Mouse (Mus musculus): ENCODE measurements around the gene Sclt1. TPM values are rescaled to one million over a fixed set of nuclear protein-coding genes. Genes with fewer than 3 reads are reported as not detected.

Gene Sclt1
- polyA plus RNA-seq, 1 experiment, result 9.2 TPM

- Histone ChIP-seq H3K27ac (ENCODE audit: control insufficient read depth, insufficient read depth, low read length) (no peak overlapping the region), H3K4me1 (replicated peaks; ENCODE audit: control insufficient read depth, insufficient read depth, low read length) (peaks cover 8% of the 10 kb centered on the region), H3K36me3 (ENCODE audit: control insufficient read depth, insufficient read depth, low read length) (no peaks in the 10 kb centered on the region), H3K27me3 (ENCODE audit: control insufficient read depth, insufficient read depth, low read length) (no peaks in the 10 kb centered on the region), H3K4me3 (ENCODE audit: control insufficient read depth, insufficient read depth, low read length) (no peak overlapping the region)
- TF ChIP-seq CTCF (IDR thresholded peaks at IDR 0.05; ENCODE audit: borderline replicate concordance, control insufficient read depth, extremely low read depth, insufficient read depth, low read length, poor library complexity) (no peak), POLR2A (IDR thresholded peaks at IDR 0.05; ENCODE audit: control insufficient read depth, extremely low read depth, insufficient read depth, low read length, poor library complexity) (no peak)
- no peak for DNase-seq
- WGBS, result 65% methylated on average over 4 of the region's 4 CpGs
Measured at GRCm38 (mm10) chr3:41579873-41580272, 162.4 kb downstream of the Sclt1 start.

- no peak for DNase-seq
- Histone ChIP-seq H3K36me3 (ENCODE audit: control insufficient read depth, insufficient read depth, low read length) (no peaks in the 10 kb centered on the region), H3K4me3 (ENCODE audit: control insufficient read depth, insufficient read depth, low read length) (no peak overlapping the region), H3K27ac (ENCODE audit: control insufficient read depth, insufficient read depth, low read length) (no peak overlapping the region), H3K4me1 (replicated peaks; ENCODE audit: control insufficient read depth, insufficient read depth, low read length) (peaks cover 15% of the 10 kb centered on the region), H3K27me3 (ENCODE audit: control insufficient read depth, insufficient read depth, low read length) (no peaks in the 10 kb centered on the region)
- 87% methylated on average over 2 of the region's 2 CpGs for WGBS
- TF ChIP-seq CTCF (IDR thresholded peaks at IDR 0.05; ENCODE audit: borderline replicate concordance, control insufficient read depth, extremely low read depth, insufficient read depth, low read length, poor library complexity) (no peak), POLR2A (IDR thresholded peaks at IDR 0.05; ENCODE audit: control insufficient read depth, extremely low read depth, insufficient read depth, low read length, poor library complexity) (no peak)
Measured at GRCm38 (mm10) chr3:41577240-41577639, 165.1 kb downstream of the Sclt1 start.

Other genes starting within 250 kb of the Sclt1 start
- 22.7 and 31.9 TPM in 2 replicates for gene Jade1, start 186.8 kb downstream of the Sclt1 start, polyA plus RNA-seq (2012; rRNA removed)
- gene D3Ertd751e, start 97 bp upstream of the Sclt1 start, polyA plus RNA-seq (2012; rRNA removed), result 1.0 and 1.3 TPM in 2 replicates